In the genomic region with DNA sequence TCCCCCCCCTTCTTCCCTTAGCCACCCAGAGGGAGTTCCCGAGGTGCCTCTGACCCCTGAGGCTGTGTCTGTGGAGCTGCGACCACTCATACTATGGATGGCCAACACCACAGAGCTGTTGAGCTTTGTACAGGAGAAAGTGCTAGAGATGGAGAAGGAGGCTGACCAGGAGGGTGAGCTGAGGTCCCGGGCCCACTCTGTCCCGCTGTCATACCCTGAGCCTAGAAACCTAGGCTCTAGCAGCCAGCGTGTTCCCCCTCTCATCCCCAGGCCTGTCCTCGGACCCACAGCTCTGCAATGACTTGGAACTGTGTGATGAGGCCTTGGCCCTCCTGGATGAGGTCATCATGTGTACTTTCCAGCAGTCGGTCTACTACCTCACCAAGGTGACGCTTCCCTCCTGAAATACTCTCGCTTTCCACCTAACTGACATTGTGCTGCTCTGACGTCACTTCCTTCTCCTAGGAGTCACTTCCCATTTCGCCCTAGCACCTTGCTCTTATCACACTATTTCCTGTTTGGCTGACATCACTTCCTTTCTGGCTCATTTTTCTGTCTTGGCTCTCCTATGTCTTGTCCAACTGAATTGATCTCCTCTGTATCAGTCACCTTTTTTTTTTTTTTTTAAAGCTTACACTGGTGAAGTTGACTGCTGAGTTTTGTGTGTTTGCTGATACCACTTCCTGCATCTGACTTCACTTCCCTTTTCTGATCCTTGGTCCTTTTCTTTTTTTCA, we compare ENCODE assay signal across 11 mouse cellular contexts. TPM values are rescaled to one million over a fixed set of nuclear protein-coding genes. Genes with fewer than 3 reads are reported as not detected.
A peak's percentile ranks its signal among the peaks of the same experiment; 100 is the strongest.
DNase-seq lines count a peak whose midpoint lies in the region; ATAC-seq and TF ChIP-seq lines count a peak whose summit lies in the region.
"Had no signal": no experiment of that assay in that cellular context is flagged by ENCODE, and none has a peak within 500 bp of the region (broad histone marks: within the 10 kb centered on the region; RNA-seq: fewer than 3 reads in every experiment).

No protein-coding gene starts in this region.

- intact Hi-C loops in left cerebral cortex, adult 2 months (cut with DNase I): no loop called here

- H3K9ac ChIP-seq in heart, embryonic 12.5 days: no peak overlapping the region
- no peak overlapping the region for H3K9ac ChIP-seq in lung, embryonic 14.5 days

- TF ChIP-seq CTCF in lung, embryonic 14.5 days (IDR thresholded peaks at IDR 0.05; ENCODE audit: low read depth): no peak
- no peak for TF ChIP-seq CTCF in left cerebral cortex, adult 2 months (IDR thresholded peaks at IDR 0.05)

- H3K27ac ChIP-seq in heart, embryonic 12.5 days (ENCODE audit: poor library complexity, severe bottlenecking): peak overlapping the region; percentile 82
- peak overlapping the region; percentile 79 for H3K27ac ChIP-seq in lung, embryonic 14.5 days (ENCODE audit: low read depth)
- no peak overlapping the region for H3K27ac ChIP-seq in left cerebral cortex, adult 2 months

- peaks cover 58% of the 10 kb centered on the region for H3K4me1 ChIP-seq in heart, embryonic 12.5 days (replicated peaks)
- peaks cover 21% of the 10 kb centered on the region for H3K4me1 ChIP-seq in lung, embryonic 14.5 days (ENCODE audit: insufficient read depth)

- no peak overlapping the region for H3K4me2 ChIP-seq in heart, embryonic 12.5 days
- H3K4me2 ChIP-seq in lung, embryonic 14.5 days: no peak overlapping the region

- no peaks in the 10 kb centered on the region for H3K9me3 ChIP-seq in heart, embryonic 12.5 days (replicated peaks)
- H3K9me3 ChIP-seq in lung, embryonic 14.5 days (ENCODE audit: low read depth, low read length): no peaks in the 10 kb centered on the region

- no peaks in the 10 kb centered on the region; the same call in 1 of the 2 replicates for H3K27me3 ChIP-seq in heart, embryonic 12.5 days (replicated peaks)
- H3K27me3 ChIP-seq in lung, embryonic 14.5 days (ENCODE audit: insufficient read depth, low read length): no peaks in the 10 kb centered on the region

- H3K36me3 ChIP-seq in heart, embryonic 12.5 days: peaks cover 20% of the 10 kb centered on the region
- peaks cover 14% of the 10 kb centered on the region; the same call in 1 of the 2 replicates for H3K36me3 ChIP-seq in lung, embryonic 14.5 days (ENCODE audit: insufficient read depth)

- WGBS in heart, embryonic 12.5 days: 74% methylated on average over 11 of the region's 11 CpGs
- WGBS in lung, embryonic 14.5 days: 75% methylated on average over 11 of the region's 11 CpGs

- peak; percentile 43 for ATAC-seq in heart, embryonic 12.5 days (ENCODE audit: insufficient number of reproducible peaks, low FRiP score)
- no peak for ATAC-seq in lung, embryonic 14.5 days (ENCODE audit: insufficient read depth)
- ATAC-seq: forebrain, embryonic 16.5 days had no signal

- peak; percentile 55 for DNase-seq in adrenal gland, adult 2 months
- DNase-seq in adrenal gland, postnatal 36 days: no peak
- peak; percentile 51 for DNase-seq in CD4-positive, CD25-positive, alpha-beta regulatory T cell, adult 2 months (ENCODE audit: low read depth, low spot score)
- DNase-seq in lung, embryonic 14.5 days: peak; percentile 67
- no peak for DNase-seq in left cerebral cortex, adult 2 months (ENCODE audit: extremely low spot score in 1 of 2, low spot score in 2 of 2)
- no peak for DNase-seq in urinary bladder, postnatal 14 days (ENCODE audit: low spot score)
- DNase-seq in cerebellum, adult 11 months: no peak

- no peak overlapping the region for H3K4me3 ChIP-seq in heart, embryonic 12.5 days
- H3K4me3 ChIP-seq in lung, embryonic 14.5 days (ENCODE audit: low read depth, low read length): no peak overlapping the region
- no peak overlapping the region for H3K4me3 ChIP-seq in left cerebral cortex, adult 2 months

RNA-seq across cellular contexts. Expression of a gene that starts 4.7 kb away (rescaled TPM):
- 1 to 10 TPM; 3.0 to 5.8 TPM for total RNA-seq in adrenal gland, adult 2 months (2021)
- 5.1 and 5.8 TPM in 2 replicates for polyA plus RNA-seq in adrenal gland, adult 2 months (2012; rRNA removed)
- 10 to 100 TPM in 1 of 2 experiments, 1 to 10 TPM in 1; 3.0 to 11.0 TPM for total RNA-seq in adrenal gland, postnatal 36 days (2021)
- 3.3 and 5.4 TPM in 2 replicates for polyA plus RNA-seq in heart, embryonic 12.5 days (2016; fragmentation: Nextera tagmentation; extraction: Ambion mirVana)
- polyA plus RNA-seq in lung, embryonic 14.5 days (2014; fragmentation: Nextera tagmentation; extraction: Ambion mirVana): 8.1 and 9.2 TPM in 2 replicates
- 1 to 10 TPM; 3.5 to 3.9 TPM for total RNA-seq in left cerebral cortex, adult 2 months (2021)

RNA-seq across cellular contexts. Expression of a gene that starts 7.8 kb away (rescaled TPM):
- total RNA-seq in adrenal gland, adult 2 months (2021): 10 to 100 TPM; 13.5 to 20.6 TPM
- 42.9 and 56.4 TPM in 2 replicates for polyA plus RNA-seq in adrenal gland, adult 2 months (2012; rRNA removed)
- total RNA-seq in adrenal gland, postnatal 36 days (2021): 10 to 100 TPM; 18.7 to 26.0 TPM
- 36.1 and 38.1 TPM in 2 replicates for polyA plus RNA-seq in heart, embryonic 12.5 days (2016; fragmentation: Nextera tagmentation; extraction: Ambion mirVana)
- polyA plus RNA-seq in lung, embryonic 14.5 days (2014; fragmentation: Nextera tagmentation; extraction: Ambion mirVana): 29.4 and 35.3 TPM in 2 replicates
- 1 to 10 TPM; 6.1 to 8.0 TPM for total RNA-seq in left cerebral cortex, adult 2 months (2021)

RNA-seq across cellular contexts. Expression of a gene that starts 13.5 kb away (rescaled TPM):
- under 1 TPM; 0.28 to 0.29 TPM for total RNA-seq in adrenal gland, adult 2 months (2021)
- polyA plus RNA-seq in adrenal gland, adult 2 months (2012; rRNA removed): 0.65 and 0.89 TPM in 2 replicates
- under 1 TPM; 0.16 to 0.20 TPM for total RNA-seq in adrenal gland, postnatal 36 days (2021)
- 0.35 and 0.65 TPM in 2 replicates for polyA plus RNA-seq in heart, embryonic 12.5 days (2016; fragmentation: Nextera tagmentation; extraction: Ambion mirVana)
- polyA plus RNA-seq in lung, embryonic 14.5 days (2014; fragmentation: Nextera tagmentation; extraction: Ambion mirVana): 0.28 and 0.35 TPM in 2 replicates
- under 1 TPM in 1 of 2 experiments, not detected in 1; 0.34 TPM for total RNA-seq in left cerebral cortex, adult 2 months (2021)
- total RNA-seq: layer of hippocampus, postnatal 10 days had no signal
- polyA plus RNA-seq: forebrain, embryonic 16.5 days; neural tube, embryonic 14.5 days had no signal

RNA-seq across cellular contexts. Expression of a gene that starts 18.0 kb away (rescaled TPM):
- not detected for total RNA-seq in adrenal gland, adult 2 months (2021)
- not detected in 2 replicates for polyA plus RNA-seq in adrenal gland, adult 2 months (2012; rRNA removed)
- not detected for total RNA-seq in adrenal gland, postnatal 36 days (2021)
- polyA plus RNA-seq in heart, embryonic 12.5 days (2016; fragmentation: Nextera tagmentation; extraction: Ambion mirVana): not detected in 2 replicates
- 0.13 and 0.58 TPM in 2 replicates for polyA plus RNA-seq in lung, embryonic 14.5 days (2014; fragmentation: Nextera tagmentation; extraction: Ambion mirVana)
- total RNA-seq in left cerebral cortex, adult 2 months (2021): not detected
- polyA plus RNA-seq: forebrain, embryonic 16.5 days; neural tube, embryonic 14.5 days had no signal

RNA-seq across cellular contexts. Expression of a gene that starts 19.8 kb away (rescaled TPM):
- total RNA-seq in adrenal gland, adult 2 months (2021): not detected
- 0.15 and 0.16 TPM in 2 replicates for polyA plus RNA-seq in adrenal gland, adult 2 months (2012; rRNA removed)
- total RNA-seq in adrenal gland, postnatal 36 days (2021): under 1 TPM in 1 of 2 experiments, not detected in 1; 0.33 TPM
- polyA plus RNA-seq in heart, embryonic 12.5 days (2016; fragmentation: Nextera tagmentation; extraction: Ambion mirVana): not detected in 2 replicates
- not detected in 2 replicates for polyA plus RNA-seq in lung, embryonic 14.5 days (2014; fragmentation: Nextera tagmentation; extraction: Ambion mirVana)
- total RNA-seq in left cerebral cortex, adult 2 months (2021): not detected
- total RNA-seq: layer of hippocampus, postnatal 10 days had no signal
- polyA plus RNA-seq: forebrain, embryonic 16.5 days; neural tube, embryonic 14.5 days had no signal

Comparison
In these comparisons a context has a peak if more than half of its experiments do, and no peak if none do; other contexts are left out.
1. DNase-seq: peak in adrenal gland, adult 2 months (single experiment), CD4-positive, CD25-positive, alpha-beta regulatory T cell, adult 2 months (single experiment) and lung, embryonic 14.5 days (single experiment); none in adrenal gland, postnatal 36 days (0 of 2), left cerebral cortex, adult 2 months (0 of 2), urinary bladder, postnatal 14 days (single experiment) and cerebellum, adult 11 months (single experiment).